Mouse (Mus musculus): ENCODE results near the gene Rrp7a. TPM values are rescaled to one million over a fixed set of nuclear protein-coding genes. Genes with fewer than 3 reads are reported as not detected.

The Rrp7a gene
- 109 and 137 TPM in 2 replicates for polyA plus RNA-seq (2012; rRNA removed)

DNA sequence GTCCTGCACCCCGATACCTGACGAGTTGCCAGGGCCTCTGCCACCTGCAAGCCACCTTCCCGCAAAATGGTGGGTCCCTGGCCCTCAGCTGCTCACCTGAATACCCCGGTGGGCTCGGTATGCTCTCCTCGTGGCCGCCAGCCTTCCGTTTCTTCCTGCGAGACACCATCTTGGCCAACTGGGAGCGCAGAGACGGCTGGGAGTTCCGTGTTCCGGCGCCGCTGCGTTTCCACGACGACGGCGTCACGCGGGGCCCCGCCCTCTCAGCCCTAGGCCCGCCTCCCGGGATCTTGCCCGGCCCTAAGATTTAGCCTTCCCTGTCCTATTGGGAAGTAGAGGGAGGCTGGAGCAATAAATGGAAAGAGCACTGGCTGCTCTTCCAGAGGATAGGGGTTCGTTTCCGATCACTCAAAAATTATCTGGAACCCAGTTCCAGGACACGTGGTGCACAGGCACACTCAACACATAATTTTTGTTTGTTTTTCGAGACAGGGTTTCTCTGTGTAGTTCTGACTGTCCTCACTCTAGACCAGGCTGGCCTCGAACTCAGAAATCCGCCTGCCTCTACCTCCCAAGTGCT is at the start of gene Rrp7a:
TSS of gene Rrp7a (minus strand) at position 236 of the 580 bp plus-strand sequence.
- TF ChIP-seq CTCF (IDR thresholded peaks at IDR 0.05; ENCODE audit: control insufficient read depth, insufficient read depth, insufficient replicate concordance, low read depth, low read length) (no peak), POLR2A (IDR thresholded peaks at IDR 0.05; ENCODE audit: control insufficient read depth, low read depth, low read length) (peak; percentile 95)
- peak within 1 kb of the TSS; percentile 94 for H3K27ac ChIP-seq (ENCODE audit: control insufficient read depth, insufficient read depth, low read depth, low read length)
- no peaks in the 10 kb centered on the region for H3K27me3 ChIP-seq (ENCODE audit: control insufficient read depth, insufficient read depth, low read length)
- H3K4me1 ChIP-seq (ENCODE audit: control insufficient read depth, insufficient read depth, low read length), result peaks cover 2% of the 10 kb centered on the region; the same call in 1 of the 2 replicates
- no peaks in the 10 kb centered on the region for H3K36me3 ChIP-seq (ENCODE audit: control insufficient read depth, insufficient read depth, low read length)
- H3K4me3 ChIP-seq (ENCODE audit: control insufficient read depth, low read depth, low read length), result peak within 1 kb of the TSS; percentile 97

DNA sequence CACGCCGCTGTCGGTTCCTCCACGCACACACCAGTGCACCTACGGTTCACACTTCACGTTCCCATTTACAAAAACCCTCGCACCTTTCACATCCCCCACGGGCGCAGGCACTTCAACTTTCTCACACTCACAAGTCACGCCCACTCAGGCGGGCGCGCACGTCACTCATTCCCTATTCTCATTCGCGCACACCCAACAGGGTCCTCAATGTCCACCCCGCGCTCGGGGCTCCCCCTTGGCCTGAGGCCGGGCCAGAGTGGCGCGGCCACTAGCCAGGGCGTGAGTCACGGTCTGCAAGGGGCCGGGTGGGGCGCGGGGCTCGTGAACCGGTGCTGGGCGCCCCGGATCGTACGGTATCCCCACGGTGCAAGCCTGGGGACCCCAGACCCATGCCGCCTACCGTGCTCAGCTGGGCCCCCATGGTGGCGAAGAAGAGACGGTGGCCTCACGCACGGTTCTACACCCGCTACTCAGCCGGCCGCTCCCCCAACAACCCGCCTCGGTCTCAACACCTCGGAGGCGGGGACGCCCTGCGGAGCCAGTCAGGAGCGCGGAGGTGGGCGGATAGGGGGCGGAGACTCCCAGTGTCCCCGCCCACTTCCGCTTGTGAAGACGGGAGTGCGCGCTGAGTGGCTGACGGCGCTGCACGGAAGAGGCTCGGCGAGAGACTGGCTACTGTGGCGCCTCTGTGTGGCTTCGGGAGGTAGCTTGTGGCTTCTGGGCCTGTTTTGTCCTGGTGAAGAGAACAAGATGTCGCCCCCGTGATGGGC is 49.3 kb upstream of the Rrp7a start:
- Histone ChIP-seq H3K4me1 (ENCODE audit: control insufficient read depth, insufficient read depth, low read length) (peaks cover 15% of the 10 kb centered on the region), H3K27me3 (ENCODE audit: control insufficient read depth, insufficient read depth, low read length) (no peaks in the 10 kb centered on the region), H3K36me3 (ENCODE audit: control insufficient read depth, insufficient read depth, low read length) (no peaks in the 10 kb centered on the region), H3K27ac (ENCODE audit: control insufficient read depth, insufficient read depth, low read depth, low read length) (peak overlapping the region; percentile 83), H3K4me3 (ENCODE audit: control insufficient read depth, low read depth, low read length) (peak overlapping the region; percentile 86)
- TF ChIP-seq POLR2A (IDR thresholded peaks at IDR 0.05; ENCODE audit: control insufficient read depth, low read depth, low read length) (peak; percentile 83), CTCF (IDR thresholded peaks at IDR 0.05; ENCODE audit: control insufficient read depth, insufficient read depth, insufficient replicate concordance, low read depth, low read length) (no peak)

DNA sequence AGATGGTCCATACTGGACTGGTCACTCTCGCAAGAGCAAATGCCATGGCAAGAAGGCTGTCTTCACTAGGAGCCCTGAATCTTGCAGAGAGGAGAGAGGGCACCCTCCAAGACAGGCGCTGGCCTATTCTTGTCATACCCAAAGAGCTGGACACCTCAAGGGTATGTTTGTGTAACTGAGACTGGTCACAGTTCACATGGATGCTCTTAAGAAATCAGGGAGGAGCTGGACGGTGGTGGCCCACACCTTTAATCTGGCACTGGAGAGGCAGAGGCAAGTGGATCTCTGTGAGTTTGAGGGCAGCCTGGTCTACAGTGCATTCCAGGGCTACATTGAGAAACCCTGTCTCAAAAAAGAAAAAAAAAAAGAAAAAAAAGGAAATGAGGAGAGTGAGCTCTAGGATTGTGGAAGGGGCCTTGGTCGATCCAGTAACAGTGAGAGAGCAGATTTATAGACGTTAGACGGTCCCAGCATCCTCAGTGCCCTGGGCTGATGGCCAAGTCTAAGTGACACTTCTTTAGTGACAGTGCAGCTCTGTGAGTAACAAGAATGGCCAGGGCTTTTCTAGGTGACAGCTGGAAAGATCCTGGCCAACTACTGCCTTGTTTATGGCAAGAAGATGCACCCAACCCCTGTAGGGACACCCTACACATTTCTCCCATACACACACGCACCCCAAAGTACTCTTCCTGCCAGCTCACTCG is 48.5 kb upstream of the Rrp7a start:
- TF ChIP-seq CTCF (IDR thresholded peaks at IDR 0.05; ENCODE audit: control insufficient read depth, insufficient read depth, insufficient replicate concordance, low read depth, low read length) (no peak), POLR2A (IDR thresholded peaks at IDR 0.05; ENCODE audit: control insufficient read depth, low read depth, low read length) (no peak)
- Histone ChIP-seq H3K27ac (ENCODE audit: control insufficient read depth, insufficient read depth, low read depth, low read length) (peak overlapping the region; percentile 5), H3K4me3 (ENCODE audit: control insufficient read depth, low read depth, low read length) (peak overlapping the region; percentile 86), H3K27me3 (ENCODE audit: control insufficient read depth, insufficient read depth, low read length) (no peaks in the 10 kb centered on the region), H3K4me1 (ENCODE audit: control insufficient read depth, insufficient read depth, low read length) (peaks cover 15% of the 10 kb centered on the region), H3K36me3 (ENCODE audit: control insufficient read depth, insufficient read depth, low read length) (no peaks in the 10 kb centered on the region)

DNA sequence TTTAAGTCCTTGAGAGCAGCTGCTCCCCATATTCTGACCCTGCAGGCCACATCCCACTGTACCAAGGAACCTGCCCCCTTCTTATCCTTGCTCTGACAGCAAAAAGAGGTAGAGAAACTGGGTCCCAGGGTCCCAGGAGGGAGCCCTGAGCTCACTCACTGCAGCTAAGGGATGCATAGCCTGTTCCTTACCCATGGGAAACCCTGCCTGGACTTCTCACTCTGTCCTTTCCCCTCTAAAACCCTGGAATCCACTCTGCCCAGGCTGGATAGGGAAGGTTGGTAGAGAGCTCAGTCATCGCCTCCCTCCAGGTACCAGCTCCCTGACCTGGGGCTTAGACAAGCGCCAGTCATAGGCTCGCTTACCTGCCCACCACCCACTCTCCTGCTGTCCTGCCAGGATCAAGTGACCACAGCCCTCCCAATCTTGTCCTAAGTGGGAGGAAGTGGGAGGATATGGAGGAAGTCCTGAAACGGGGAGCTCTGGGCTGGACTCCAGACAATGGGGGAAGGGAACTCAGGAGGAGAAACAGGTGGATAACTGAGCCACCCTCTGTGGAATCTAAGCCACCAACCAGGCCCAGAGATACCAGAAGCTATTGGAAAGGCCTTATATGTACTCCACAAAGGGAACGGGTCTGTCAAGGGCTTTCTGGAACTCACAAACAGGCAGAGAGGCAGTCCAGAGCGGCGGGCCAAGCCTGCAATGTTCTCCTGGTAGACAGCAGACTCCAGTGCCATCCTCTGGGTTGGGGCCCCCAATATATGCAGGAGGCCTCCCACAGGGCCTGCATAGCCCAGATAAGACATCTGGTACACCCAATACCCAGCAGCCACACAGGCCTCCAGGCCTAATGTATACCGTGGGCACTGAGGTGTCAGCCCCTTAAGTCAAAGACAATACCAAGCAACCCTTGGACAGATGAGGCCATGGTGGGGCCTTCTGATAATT is 47.4 kb upstream of the Rrp7a start:
- Histone ChIP-seq H3K36me3 (ENCODE audit: control insufficient read depth, insufficient read depth, low read length) (no peaks in the 10 kb centered on the region), H3K4me1 (ENCODE audit: control insufficient read depth, insufficient read depth, low read length) (peaks cover 15% of the 10 kb centered on the region), H3K27me3 (ENCODE audit: control insufficient read depth, insufficient read depth, low read length) (no peaks in the 10 kb centered on the region), H3K27ac (ENCODE audit: control insufficient read depth, insufficient read depth, low read depth, low read length) (no peak overlapping the region), H3K4me3 (ENCODE audit: control insufficient read depth, low read depth, low read length) (no peak overlapping the region)
- TF ChIP-seq POLR2A (IDR thresholded peaks at IDR 0.05; ENCODE audit: control insufficient read depth, low read depth, low read length) (no peak), CTCF (IDR thresholded peaks at IDR 0.05; ENCODE audit: control insufficient read depth, insufficient read depth, insufficient replicate concordance, low read depth, low read length) (no peak)

DNA sequence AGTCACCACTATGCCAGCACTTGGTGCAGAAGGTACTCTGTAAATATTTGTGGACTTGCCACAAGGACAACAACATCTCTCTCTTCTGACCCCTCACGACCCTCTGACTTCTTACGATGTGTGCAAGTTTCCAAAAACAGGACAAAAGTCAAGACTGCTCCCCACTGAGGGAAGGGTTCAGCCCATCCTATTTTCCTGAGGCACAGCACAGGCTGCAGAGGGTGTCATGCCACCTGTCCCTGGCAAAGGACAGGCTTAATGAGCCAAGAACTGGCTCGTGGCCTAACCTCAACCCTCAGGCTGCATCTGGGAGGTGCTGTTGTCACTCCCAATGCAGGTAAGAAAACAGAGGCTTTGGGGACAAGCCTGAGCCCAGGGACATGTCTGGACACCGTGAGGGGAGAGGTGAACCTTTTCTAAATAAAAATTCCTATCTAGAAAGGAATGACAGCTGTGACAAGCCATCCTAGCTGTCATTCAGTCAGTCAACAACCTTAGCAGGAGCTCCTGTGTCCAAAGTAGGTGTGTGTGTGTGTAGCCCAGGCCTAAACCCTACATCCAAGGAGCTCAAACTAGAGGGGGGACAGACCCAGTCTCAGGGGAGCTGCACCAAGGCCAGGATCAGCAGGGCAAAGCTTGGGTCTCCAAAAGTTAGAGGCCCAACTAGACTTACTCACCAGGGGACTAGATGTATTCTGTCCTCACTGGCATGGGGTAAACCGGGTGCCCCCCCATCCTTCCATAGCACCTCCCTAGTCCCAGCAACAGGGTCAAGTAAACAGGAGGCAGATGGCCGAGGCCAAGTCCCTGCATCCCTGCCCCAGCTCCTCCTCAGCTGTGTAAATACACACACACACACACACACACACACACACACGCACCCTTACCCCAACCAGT is 46.5 kb upstream of the Rrp7a start:
- Histone ChIP-seq H3K4me1 (ENCODE audit: control insufficient read depth, insufficient read depth, low read length) (peaks cover 15% of the 10 kb centered on the region), H3K36me3 (ENCODE audit: control insufficient read depth, insufficient read depth, low read length) (no peaks in the 10 kb centered on the region), H3K27ac (ENCODE audit: control insufficient read depth, insufficient read depth, low read depth, low read length) (no peak overlapping the region), H3K4me3 (ENCODE audit: control insufficient read depth, low read depth, low read length) (no peak overlapping the region), H3K27me3 (ENCODE audit: control insufficient read depth, insufficient read depth, low read length) (no peaks in the 10 kb centered on the region)
- TF ChIP-seq POLR2A (IDR thresholded peaks at IDR 0.05; ENCODE audit: control insufficient read depth, low read depth, low read length), result no peak
- no peak for TF ChIP-seq CTCF (IDR thresholded peaks at IDR 0.05; ENCODE audit: control insufficient read depth, insufficient read depth, insufficient replicate concordance, low read depth, low read length)

DNA sequence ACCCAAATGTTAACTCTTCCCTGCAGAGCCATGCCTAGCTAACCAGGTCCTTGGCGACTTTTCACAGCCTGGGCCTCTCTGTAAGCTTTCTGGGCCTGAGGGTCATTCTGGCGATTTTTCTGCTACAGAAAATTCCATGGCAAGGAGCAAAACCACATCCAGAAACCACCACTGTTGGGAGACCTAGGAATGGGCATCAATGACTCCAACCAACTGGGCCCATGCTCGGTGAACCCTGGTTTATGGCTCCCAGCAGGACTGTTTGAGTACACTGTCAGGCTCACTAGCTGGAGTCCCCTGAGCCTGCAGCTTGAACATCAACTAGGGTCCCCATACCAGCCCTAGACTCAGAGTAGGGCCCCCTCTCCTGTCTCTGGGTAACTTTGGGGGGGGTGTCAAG is 45.7 kb upstream of the Rrp7a start:
- Histone ChIP-seq H3K4me1 (ENCODE audit: control insufficient read depth, insufficient read depth, low read length) (peaks cover 15% of the 10 kb centered on the region), H3K36me3 (ENCODE audit: control insufficient read depth, insufficient read depth, low read length) (no peaks in the 10 kb centered on the region), H3K27me3 (ENCODE audit: control insufficient read depth, insufficient read depth, low read length) (no peaks in the 10 kb centered on the region), H3K27ac (ENCODE audit: control insufficient read depth, insufficient read depth, low read depth, low read length) (no peak overlapping the region), H3K4me3 (ENCODE audit: control insufficient read depth, low read depth, low read length) (no peak overlapping the region)
- TF ChIP-seq CTCF (IDR thresholded peaks at IDR 0.05; ENCODE audit: control insufficient read depth, insufficient read depth, insufficient replicate concordance, low read depth, low read length) (no peak), POLR2A (IDR thresholded peaks at IDR 0.05; ENCODE audit: control insufficient read depth, low read depth, low read length) (no peak)
